Mouse (Mus musculus): Measurements from ENCODE around the gene Itgb4. TPM values are rescaled to one million over a fixed set of nuclear protein-coding genes. Genes with fewer than 3 reads are reported as not detected.
"Not testable (repeated sequence)": the region's sequence is repeated elsewhere in the genome, so short reads cannot be mapped to it uniquely, and the experiment has no call there.

The Itgb4 gene
- total RNA-seq, 4 experiments from 2014 or later: 1.5 to 4.4 (median 3.1) TPM

GRCm38 (mm10) chr11:116008832-116009375 lies 34.4 kb downstream of the Itgb4 start:
- no peak for DNase-seq (ENCODE audit: low spot score in 2 of 2)

DNA sequence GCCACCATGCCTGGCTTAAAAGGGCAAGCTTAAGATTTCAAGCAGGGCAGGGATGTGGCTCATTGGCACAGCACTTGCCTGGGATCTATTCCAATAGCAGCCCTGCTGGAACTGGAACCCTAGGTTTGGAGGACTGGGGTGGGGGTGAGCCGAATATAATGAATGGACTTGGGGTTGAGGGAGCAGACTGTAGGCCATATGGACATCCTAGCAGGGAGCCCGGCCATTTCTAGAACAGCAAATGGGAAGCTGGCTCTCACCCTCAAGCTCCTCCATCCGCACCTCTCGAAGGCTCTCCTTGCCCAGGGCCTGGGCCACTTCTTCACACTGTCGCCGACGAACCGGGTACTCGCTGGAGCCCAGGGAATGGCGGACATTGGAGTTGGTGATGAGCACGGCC lies 35.2 kb downstream of the Itgb4 start:
- DNase-seq (ENCODE audit: low spot score in 2 of 2): no peak

DNA sequence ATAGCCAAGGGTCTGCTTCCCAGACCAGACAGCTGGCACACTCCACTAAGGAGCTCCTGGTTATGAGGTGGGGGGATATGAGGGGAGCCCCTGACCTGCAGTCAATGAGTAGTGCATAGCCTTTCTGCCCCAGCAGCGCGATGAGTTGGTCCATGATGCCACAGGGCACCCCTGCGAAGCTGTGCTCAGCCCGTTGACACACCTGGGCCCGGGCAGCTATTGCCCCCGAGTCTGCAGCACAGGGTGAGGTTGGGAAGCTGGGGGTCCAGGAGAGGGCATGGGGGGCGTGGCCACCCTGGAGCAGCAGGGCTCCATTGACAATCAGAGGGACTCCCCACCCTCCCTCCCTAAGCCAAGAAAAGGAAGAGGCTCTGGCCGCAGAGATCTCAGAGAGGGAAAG lies 35.6 kb downstream of the Itgb4 start:
- DNase-seq (ENCODE audit: low spot score in 2 of 2): no peak

DNA sequence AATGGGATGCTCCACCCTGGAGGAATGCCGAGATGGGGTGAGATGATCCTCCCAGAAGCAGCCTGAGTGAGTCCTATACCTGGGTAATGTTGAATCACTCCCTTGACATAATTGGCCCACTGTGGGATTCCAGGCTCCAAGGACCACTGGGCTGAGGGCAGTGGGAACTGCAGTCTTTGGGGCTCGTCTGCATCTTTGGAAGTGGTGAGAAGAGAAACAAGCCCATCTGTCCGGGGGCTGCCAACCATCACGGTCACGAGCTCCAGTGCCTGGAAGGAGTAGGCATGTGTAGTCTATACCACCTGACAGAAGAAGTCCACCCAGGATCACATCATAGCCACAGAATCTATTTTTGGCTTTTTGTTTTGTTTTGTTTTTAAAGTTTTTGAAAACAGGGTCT lies 36.4 kb downstream of the Itgb4 start:
- no peak for DNase-seq (ENCODE audit: low spot score in 2 of 2)

DNA sequence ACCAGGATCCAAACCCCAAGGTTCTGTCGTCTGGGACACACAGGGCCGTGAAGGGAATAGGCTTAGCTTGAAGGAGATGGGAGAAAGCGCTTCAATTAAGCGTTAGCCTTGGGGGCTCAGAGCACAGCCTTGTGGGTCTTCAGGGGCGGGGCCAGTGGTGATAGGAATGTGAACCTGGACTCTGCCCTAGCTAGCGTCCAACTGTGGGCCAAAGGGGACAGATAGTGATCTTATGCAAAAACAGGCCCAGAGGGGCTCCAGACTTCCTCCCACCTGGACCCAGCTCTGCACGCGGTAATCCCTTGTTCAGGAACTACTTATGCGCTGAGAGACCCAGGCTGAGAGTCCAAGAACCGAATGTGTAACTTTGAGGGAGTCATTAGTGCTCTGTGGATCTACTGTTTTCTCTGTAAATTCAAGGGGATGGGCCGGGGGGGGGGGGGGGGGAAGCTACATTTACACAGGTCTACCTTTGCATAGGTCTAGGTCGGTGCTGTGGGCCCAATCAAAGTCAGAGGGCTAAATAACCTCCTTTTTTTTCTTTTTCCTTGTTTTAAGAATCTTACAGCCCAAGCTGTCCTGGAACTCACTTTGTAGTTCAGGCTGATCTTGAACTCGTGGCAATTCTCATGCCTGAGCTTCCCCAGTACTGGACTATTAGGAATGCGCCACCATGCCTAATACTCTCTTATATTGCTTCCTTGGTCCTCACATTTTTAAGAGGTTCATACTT lies 37.2 kb downstream of the Itgb4 start:
- no peak for DNase-seq (ENCODE audit: low spot score in 2 of 2)

DNA sequence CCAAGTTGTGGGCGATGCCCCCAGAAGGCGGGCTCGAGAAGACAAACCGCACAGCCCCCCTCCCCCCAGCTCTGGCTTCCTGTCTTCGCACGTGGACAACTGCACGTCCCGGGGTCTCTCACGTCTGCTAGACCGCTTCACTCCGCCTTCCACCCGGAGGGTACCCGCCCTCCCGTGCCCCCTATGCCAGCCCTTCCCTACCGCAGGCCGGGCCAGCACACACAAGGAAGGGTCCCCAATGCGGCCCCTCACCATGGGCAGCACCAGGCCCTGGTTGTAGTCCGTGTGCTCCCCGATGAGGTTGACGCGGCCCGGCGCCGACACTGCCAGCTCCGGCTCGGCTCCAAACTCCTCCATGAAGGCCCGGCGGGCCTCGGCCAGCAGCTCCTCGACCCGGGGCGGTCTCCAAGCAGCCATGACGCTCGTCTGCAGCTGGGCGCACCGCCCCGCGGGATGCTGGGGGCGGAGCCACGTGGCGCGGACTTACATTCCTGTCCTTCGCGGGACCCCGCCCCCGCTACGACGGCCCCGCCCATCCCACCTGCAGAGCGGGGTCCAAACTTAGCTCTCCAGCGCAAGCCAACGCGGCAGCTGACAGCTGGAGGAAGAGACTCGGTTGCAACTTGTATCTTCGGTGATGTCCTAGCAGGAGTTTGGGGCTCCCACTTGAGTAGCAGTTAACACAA lies 37.9 kb downstream of the Itgb4 start, which contains the start of gene Galk1:
Galk1 (minus strand) TSS at position 458 of the 686 bp plus-strand sequence.
- DNase-seq (ENCODE audit: low spot score in 2 of 2): peak; percentile 82 to 89

- DNase-seq (ENCODE audit: low spot score in 2 of 2): no peak
Observed at GRCm38 (mm10) chr11:116014821-116015220, 40.3 kb downstream of the Itgb4 start.

DNA sequence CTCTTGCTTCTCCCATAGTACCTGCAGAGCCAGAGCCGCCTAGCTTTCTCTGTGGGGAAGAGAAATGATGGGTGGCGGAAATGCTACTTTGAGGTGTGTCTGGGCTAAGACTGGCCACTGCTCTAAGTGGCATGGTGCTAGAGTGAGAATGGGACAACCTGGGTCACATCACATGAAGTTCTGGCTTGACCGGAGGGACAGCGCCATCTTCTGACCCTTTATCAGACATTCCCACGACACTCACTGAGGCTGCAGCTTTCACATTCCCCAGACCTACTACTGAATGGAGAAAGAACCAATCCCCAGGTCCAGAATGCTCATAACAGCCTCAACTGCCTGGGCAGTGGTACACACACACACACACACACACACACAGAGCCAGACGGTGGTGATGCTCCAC lies 43.6 kb downstream of the Itgb4 start:
- no peak for DNase-seq (ENCODE audit: low spot score in 2 of 2)

DNA sequence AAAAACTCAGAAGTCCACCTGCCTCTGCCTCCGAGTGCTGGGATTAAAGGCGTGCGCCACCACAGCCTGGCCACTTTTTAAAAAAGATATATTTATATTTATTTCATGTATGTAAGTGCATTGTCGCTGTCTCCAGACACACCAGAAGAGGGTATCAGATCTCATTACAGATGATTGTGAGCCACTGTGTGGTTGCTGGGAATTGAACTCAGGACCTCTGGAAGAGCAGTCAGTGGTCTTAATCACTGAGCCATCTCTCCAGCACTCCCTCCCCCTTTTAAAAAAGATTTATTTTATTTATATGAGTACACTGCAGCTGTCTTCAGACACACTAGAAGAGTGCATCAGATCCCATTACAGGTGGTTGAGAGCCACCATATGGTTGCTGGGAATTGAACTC lies 44.4 kb downstream of the Itgb4 start:
- not testable (repeated sequence) for DNase-seq (ENCODE audit: low spot score in 2 of 2)

DNA sequence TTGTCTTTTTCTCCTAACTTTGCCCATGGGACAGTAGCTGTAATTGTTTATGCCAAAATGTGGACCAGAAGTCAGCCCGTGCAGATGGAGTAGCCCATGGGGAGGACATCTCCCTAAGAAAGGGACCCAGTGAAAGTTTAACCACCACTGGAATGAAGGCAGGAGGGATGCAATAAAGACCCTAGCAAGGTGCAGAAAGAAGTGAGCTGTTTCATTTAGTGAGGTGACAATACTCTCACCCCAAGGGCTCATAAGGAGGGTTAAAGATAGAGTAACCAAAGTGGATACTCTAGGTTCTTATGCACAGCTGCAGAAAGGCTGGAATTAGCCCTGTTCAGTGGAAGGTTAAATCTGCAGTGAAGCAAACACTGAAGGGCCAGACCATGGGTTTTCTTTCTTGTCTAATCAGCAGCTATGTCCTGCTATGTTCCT lies 44.9 kb downstream of the Itgb4 start:
- DNase-seq (ENCODE audit: low spot score in 2 of 2): no peak

- DNase-seq (ENCODE audit: low spot score in 2 of 2): no peak
Observed at GRCm38 (mm10) chr11:116019976-116020411, 45.5 kb downstream of the Itgb4 start.

DNA sequence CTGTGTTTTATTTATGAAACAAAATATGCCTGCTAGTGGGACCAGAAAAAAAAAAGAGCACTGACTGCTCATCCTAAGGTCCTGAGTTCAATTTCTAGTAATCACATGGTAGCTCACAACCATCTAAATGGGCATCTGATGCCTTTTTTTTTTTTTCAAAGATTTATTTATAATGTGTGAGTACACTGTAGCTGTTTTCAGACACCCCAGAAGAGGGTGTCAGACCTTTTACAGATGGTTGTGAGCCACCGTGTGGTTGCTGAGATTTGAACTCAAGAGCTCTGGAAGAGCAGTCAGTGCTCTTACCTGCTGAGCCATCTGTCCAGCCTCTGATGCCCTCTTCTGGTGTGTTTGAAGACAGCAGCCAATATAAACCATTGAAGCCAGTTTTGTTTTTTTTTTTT lies 46.0 kb downstream of the Itgb4 start:
- no peak for DNase-seq (ENCODE audit: low spot score in 2 of 2)

- no peak for DNase-seq (ENCODE audit: low spot score in 2 of 2)
Observed at GRCm38 (mm10) chr11:116021328-116022220, 47.1 kb downstream of the Itgb4 start.

DNA sequence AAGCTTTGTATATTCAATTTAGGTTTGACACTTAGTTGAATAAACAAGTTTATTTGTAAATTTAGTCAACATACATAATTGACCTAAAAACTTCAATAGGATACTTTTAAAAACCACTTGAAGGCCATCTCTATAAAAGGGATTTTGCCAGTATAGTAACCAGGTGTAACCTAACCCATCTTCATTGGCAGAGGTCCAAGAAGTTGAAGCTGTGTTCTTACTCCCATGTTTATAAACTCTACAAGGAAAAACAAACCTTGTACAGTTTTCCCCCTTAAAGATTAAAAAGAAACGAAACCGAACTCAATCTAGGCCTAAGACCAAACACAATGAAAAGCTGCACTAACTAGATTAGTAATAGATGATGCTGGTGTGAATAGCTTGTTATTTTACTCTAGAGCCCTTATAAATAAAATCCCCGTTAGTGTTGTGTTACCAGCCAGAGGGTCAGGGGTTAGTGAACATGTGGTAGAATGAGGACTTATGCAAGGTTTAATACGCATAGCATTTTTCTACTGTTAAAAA lies 47.8 kb downstream of the Itgb4 start:
- no peak for DNase-seq (ENCODE audit: low spot score in 2 of 2)

- DNase-seq (ENCODE audit: low spot score in 2 of 2): not testable (repeated sequence)
Observed at GRCm38 (mm10) chr11:116023074-116023770, 48.7 kb downstream of the Itgb4 start.

DNA sequence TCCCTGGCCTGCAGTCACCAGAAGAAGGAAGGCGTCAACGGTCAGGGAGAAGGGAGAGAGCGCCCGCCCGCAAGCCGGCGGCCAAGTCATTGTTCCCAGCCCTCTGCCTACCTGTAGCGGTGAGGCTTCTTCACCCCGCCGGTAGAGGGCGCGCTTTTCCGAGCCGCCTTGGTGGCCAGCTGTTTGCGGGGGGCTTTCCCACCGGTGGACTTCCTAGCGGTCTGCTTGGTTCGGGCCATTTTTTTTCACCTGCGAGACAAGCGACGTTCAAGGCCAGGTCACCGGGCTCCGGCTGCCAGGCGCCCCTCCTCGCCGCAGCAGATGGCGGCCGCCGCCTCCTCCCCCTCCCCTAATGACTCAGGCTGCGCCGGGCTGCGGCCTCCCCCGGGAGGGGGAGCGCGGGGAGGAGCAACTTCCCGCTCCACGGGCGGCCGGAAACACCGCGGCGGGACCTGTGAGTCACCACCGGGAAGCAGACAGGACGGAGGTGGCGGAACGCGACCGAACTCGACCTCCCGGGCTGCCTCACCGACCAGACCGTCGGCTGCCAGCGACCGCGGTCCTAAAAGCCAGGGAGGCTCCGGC lies 49.4 kb downstream of the Itgb4 start:
- DNase-seq (ENCODE audit: low spot score in 2 of 2): peak; percentile 72 to 76

DNA sequence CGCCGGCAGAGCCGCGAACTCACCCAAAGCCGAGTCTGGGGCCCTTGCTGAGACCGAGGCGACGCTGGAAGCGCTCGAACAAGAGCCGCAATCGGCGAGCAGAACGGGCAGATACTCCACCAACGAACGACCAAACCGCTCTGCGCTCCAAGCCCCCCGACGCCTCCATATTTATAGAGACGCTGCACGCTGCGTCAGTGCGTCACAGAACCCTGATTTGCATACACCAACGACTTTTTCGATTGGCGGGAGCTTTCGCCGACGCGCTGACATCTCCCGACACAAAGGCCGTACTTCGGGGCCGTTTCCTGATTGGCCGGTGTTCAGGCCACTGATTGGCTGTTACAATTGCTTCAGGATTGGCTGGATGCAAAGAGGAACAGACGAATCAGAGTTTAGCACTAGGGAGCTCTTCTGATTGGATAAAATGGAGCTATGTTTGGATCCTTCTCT lies 49.9 kb downstream of the Itgb4 start:
- peak; percentile 93 to 96 for DNase-seq (ENCODE audit: low spot score in 2 of 2)

DNA sequence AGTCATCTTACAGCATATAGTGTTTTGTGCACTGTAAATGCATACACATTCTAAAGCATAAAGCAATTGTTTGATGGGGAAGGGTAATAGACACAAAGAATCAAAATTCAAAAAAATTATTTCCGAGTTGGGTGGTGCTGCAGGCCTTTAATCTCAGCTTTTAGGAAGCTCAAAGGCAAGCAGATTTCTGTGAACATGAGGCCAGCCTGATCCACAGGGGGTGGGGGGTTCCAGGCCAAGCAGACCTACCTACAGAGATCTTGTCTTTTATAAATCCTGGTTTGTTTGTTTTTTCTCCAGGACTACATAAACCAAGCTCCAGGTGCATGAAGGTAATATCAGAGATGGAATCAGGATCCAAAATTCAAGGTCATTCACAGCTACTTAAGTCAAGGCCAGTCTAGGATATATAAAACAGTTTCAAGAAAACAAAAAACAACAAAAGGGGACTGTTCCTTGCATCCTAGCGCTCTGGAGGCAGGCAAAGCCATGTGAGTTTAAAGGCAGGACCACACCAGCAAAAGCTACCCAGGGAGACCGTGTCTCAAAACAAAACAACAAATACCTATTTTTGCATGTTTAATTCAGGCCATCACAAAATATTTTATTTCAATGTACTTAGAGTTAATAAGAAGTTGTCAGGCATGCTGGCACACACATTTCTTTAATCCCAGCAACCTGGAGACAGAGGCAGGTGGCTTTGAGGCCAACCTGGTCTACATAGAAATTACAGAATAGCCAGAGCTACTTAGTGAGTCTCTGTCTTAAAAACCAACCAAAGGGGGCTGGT lies 50.7 kb downstream of the Itgb4 start:
- no peak for DNase-seq (ENCODE audit: low spot score in 2 of 2)

GRCm38 (mm10) chr11:116027756-116028155 lies 53.2 kb downstream of the Itgb4 start, which contains the start of gene H3f3b:
Gene H3f3b, minus strand, starts transcription at chr11:116027962.
- DNase-seq (ENCODE audit: low spot score in 2 of 2): no peak

Measured in gastrocnemius, adult 8-10 months (tissue).